Mouse (Mus musculus): Measurements from ENCODE around the gene Stra6. TPM values are rescaled to one million over a fixed set of nuclear protein-coding genes. Genes with fewer than 3 reads are reported as not detected.

The Stra6 gene
- polyA plus RNA-seq, 1 experiment from 2014 or later = 6.0 TPM

- WGBS = 27% methylated on average over 5 of the region's 5 CpGs
These were observed 111.2 kb downstream of the Stra6 start for GRCm38 (mm10) chr9:58174818-58175251.

GRCm38 (mm10) chr9:58175745-58176487 lies 112.3 kb downstream of the Stra6 start:
- Histone ChIP-seq H3K4me1 (ENCODE audit: control insufficient read depth, insufficient read depth, low read length) (no peaks in the 10 kb centered on the region), H3K36me3 (ENCODE audit: control insufficient read depth, insufficient read depth, low read length) (no peaks in the 10 kb centered on the region), H3K9me3 (ENCODE audit: control insufficient read depth, low read length) (no peaks in the 10 kb centered on the region), H3K4me3 (ENCODE audit: low read depth, low read length) (no peak overlapping the region), H3K27ac (ENCODE audit: low read depth, low read length) (no peak overlapping the region), H3K9ac (replicated peaks; ENCODE audit: low read depth, low read length) (no peak overlapping the region), H3K27me3 (ENCODE audit: control insufficient read depth, insufficient read depth, low read length) (no peaks in the 10 kb centered on the region), H3K4me2 (ENCODE audit: low read depth, low read length) (no peak overlapping the region)
- no peak for ATAC-seq (ENCODE audit: low read depth)
- 58% methylated on average over 5 of the region's 5 CpGs for WGBS

More at GRCm38 (mm10) chr9:58174818-58175251, 111.2 kb downstream of the Stra6 start:
- Histone ChIP-seq H3K9me3 (ENCODE audit: control insufficient read depth, low read length) (no peaks in the 10 kb centered on the region), H3K9ac (replicated peaks; ENCODE audit: low read depth, low read length) (no peak overlapping the region), H3K27ac (ENCODE audit: low read depth, low read length) (no peak overlapping the region), H3K4me1 (ENCODE audit: control insufficient read depth, insufficient read depth, low read length) (no peaks in the 10 kb centered on the region), H3K4me3 (ENCODE audit: low read depth, low read length) (no peak overlapping the region), H3K4me2 (ENCODE audit: low read depth, low read length) (no peak overlapping the region), H3K27me3 (ENCODE audit: control insufficient read depth, insufficient read depth, low read length) (no peaks in the 10 kb centered on the region), H3K36me3 (ENCODE audit: control insufficient read depth, insufficient read depth, low read length) (no peaks in the 10 kb centered on the region)
- ATAC-seq (ENCODE audit: low read depth) = no peak

- no peak overlapping the region for H3K9ac ChIP-seq (replicated peaks; ENCODE audit: low read depth, low read length)
- H3K9me3 ChIP-seq (ENCODE audit: control insufficient read depth, low read length) = no peaks in the 10 kb centered on the region
- H3K27ac ChIP-seq (ENCODE audit: low read depth, low read length) = no peak overlapping the region
- no peaks in the 10 kb centered on the region for H3K27me3 ChIP-seq (ENCODE audit: control insufficient read depth, insufficient read depth, low read length)
- no peaks in the 10 kb centered on the region for H3K36me3 ChIP-seq (ENCODE audit: control insufficient read depth, insufficient read depth, low read length)
- H3K4me3 ChIP-seq (ENCODE audit: low read depth, low read length) = no peak overlapping the region
- no peaks in the 10 kb centered on the region for H3K4me1 ChIP-seq (ENCODE audit: control insufficient read depth, insufficient read depth, low read length)
- no peak for ATAC-seq (ENCODE audit: low read depth)
- 51% methylated on average over 4 of the region's 4 CpGs for WGBS
- no peak overlapping the region for H3K4me2 ChIP-seq (ENCODE audit: low read depth, low read length)
These were observed 113.6 kb downstream of the Stra6 start for GRCm38 (mm10) chr9:58177165-58177564.

GRCm38 (mm10) chr9:58179390-58179789 lies 115.8 kb downstream of the Stra6 start:
- no peaks in the 10 kb centered on the region for H3K36me3 ChIP-seq (ENCODE audit: control insufficient read depth, insufficient read depth, low read length)
- no peak overlapping the region for H3K9ac ChIP-seq (replicated peaks; ENCODE audit: low read depth, low read length)
- no peak for ATAC-seq (ENCODE audit: low read depth)
- no peaks in the 10 kb centered on the region for H3K9me3 ChIP-seq (ENCODE audit: control insufficient read depth, low read length)
- 96% methylated on average over 2 of the region's 2 CpGs for WGBS
- H3K4me3 ChIP-seq (ENCODE audit: low read depth, low read length) = no peak overlapping the region
- no peak overlapping the region for H3K27ac ChIP-seq (ENCODE audit: low read depth, low read length)
- H3K4me2 ChIP-seq (ENCODE audit: low read depth, low read length) = no peak overlapping the region
- no peaks in the 10 kb centered on the region for H3K4me1 ChIP-seq (ENCODE audit: control insufficient read depth, insufficient read depth, low read length)
- no peaks in the 10 kb centered on the region for H3K27me3 ChIP-seq (ENCODE audit: control insufficient read depth, insufficient read depth, low read length)

- no peaks in the 10 kb centered on the region for H3K9me3 ChIP-seq (ENCODE audit: control insufficient read depth, low read length)
- H3K4me1 ChIP-seq (ENCODE audit: control insufficient read depth, insufficient read depth, low read length) = no peaks in the 10 kb centered on the region
- H3K4me3 ChIP-seq (ENCODE audit: low read depth, low read length) = no peak overlapping the region
- no peak for ATAC-seq (ENCODE audit: low read depth)
- H3K27ac ChIP-seq (ENCODE audit: low read depth, low read length) = no peak overlapping the region
- 78% methylated on average over 6 of the region's 6 CpGs for WGBS
- H3K9ac ChIP-seq (replicated peaks; ENCODE audit: low read depth, low read length) = no peak overlapping the region
- no peaks in the 10 kb centered on the region for H3K36me3 ChIP-seq (ENCODE audit: control insufficient read depth, insufficient read depth, low read length)
- H3K4me2 ChIP-seq (ENCODE audit: low read depth, low read length) = no peak overlapping the region
- H3K27me3 ChIP-seq (ENCODE audit: control insufficient read depth, insufficient read depth, low read length) = no peaks in the 10 kb centered on the region
These were observed 120.9 kb downstream of the Stra6 start for GRCm38 (mm10) chr9:58184456-58184855.

GRCm38 (mm10) chr9:58194222-58194621 lies 130.6 kb downstream of the Stra6 start:
- Histone ChIP-seq H3K4me2 (ENCODE audit: low read depth, low read length) (no peak overlapping the region), H3K27ac (ENCODE audit: low read depth, low read length) (no peak overlapping the region)
- WGBS = 63% methylated on average over 9 of the region's 9 CpGs

GRCm38 (mm10) chr9:58195671-58196070 lies 132.1 kb downstream of the Stra6 start:
- H3K9me3 ChIP-seq (ENCODE audit: control insufficient read depth, low read length) = no peaks in the 10 kb centered on the region
- H3K4me3 ChIP-seq (ENCODE audit: low read depth, low read length) = no peak overlapping the region
- WGBS = 0% methylated on average over 1 of the region's 1 CpGs
- H3K27ac ChIP-seq (ENCODE audit: low read depth, low read length) = no peak overlapping the region
- peak overlapping the region; percentile 3; the same call in 1 of the 2 replicates for H3K9ac ChIP-seq (replicated peaks; ENCODE audit: low read depth, low read length)
- H3K4me1 ChIP-seq (ENCODE audit: control insufficient read depth, insufficient read depth, low read length) = peaks cover 17% of the 10 kb centered on the region
- H3K4me2 ChIP-seq (ENCODE audit: low read depth, low read length) = peak overlapping the region; percentile 36; the same call in 1 of the 2 replicates
- H3K36me3 ChIP-seq (ENCODE audit: control insufficient read depth, insufficient read depth, low read length) = no peaks in the 10 kb centered on the region
- no peak for ATAC-seq (ENCODE audit: low read depth)
- H3K27me3 ChIP-seq (ENCODE audit: control insufficient read depth, insufficient read depth, low read length) = peaks cover 47% of the 10 kb centered on the region

More at GRCm38 (mm10) chr9:58194222-58194621, 130.6 kb downstream of the Stra6 start:
- H3K4me3 ChIP-seq (ENCODE audit: low read depth, low read length) = no peak overlapping the region
- ATAC-seq (ENCODE audit: low read depth) = no peak
- peaks cover 32% of the 10 kb centered on the region for H3K27me3 ChIP-seq (ENCODE audit: control insufficient read depth, insufficient read depth, low read length)
- H3K36me3 ChIP-seq (ENCODE audit: control insufficient read depth, insufficient read depth, low read length) = no peaks in the 10 kb centered on the region
- H3K9me3 ChIP-seq (ENCODE audit: control insufficient read depth, low read length) = no peaks in the 10 kb centered on the region
- peaks cover 15% of the 10 kb centered on the region for H3K4me1 ChIP-seq (ENCODE audit: control insufficient read depth, insufficient read depth, low read length)
- H3K9ac ChIP-seq (replicated peaks; ENCODE audit: low read depth, low read length) = no peak overlapping the region

GRCm38 (mm10) chr9:58196141-58196540 lies 132.6 kb downstream of the Stra6 start:
- no peak overlapping the region for H3K27ac ChIP-seq (ENCODE audit: low read depth, low read length)
- peaks cover 51% of the 10 kb centered on the region for H3K27me3 ChIP-seq (ENCODE audit: control insufficient read depth, insufficient read depth, low read length)
- peaks cover 17% of the 10 kb centered on the region for H3K4me1 ChIP-seq (ENCODE audit: control insufficient read depth, insufficient read depth, low read length)
- peak overlapping the region; percentile 26 for H3K4me3 ChIP-seq (ENCODE audit: low read depth, low read length)
- no peak for ATAC-seq (ENCODE audit: low read depth)
- H3K9me3 ChIP-seq (ENCODE audit: control insufficient read depth, low read length) = no peaks in the 10 kb centered on the region
- WGBS = 4% methylated on average over 14 of the region's 14 CpGs
- peak overlapping the region; percentile 36 for H3K4me2 ChIP-seq (ENCODE audit: low read depth, low read length)
- H3K9ac ChIP-seq (replicated peaks; ENCODE audit: low read depth, low read length) = peak overlapping the region; percentile 3
- no peaks in the 10 kb centered on the region for H3K36me3 ChIP-seq (ENCODE audit: control insufficient read depth, insufficient read depth, low read length)
